Mouse (Mus musculus) fibroblast of lung, adult 2 months (primary cell): Measurements from ENCODE around the gene Rb1.

Source experiments
- DNase-seq: peaks from one replicate; pipeline ENCODE4 v3.0.0-alpha.2; 2011; ENCODE audit warnings: low read depth

Rb1 gene

DNA sequence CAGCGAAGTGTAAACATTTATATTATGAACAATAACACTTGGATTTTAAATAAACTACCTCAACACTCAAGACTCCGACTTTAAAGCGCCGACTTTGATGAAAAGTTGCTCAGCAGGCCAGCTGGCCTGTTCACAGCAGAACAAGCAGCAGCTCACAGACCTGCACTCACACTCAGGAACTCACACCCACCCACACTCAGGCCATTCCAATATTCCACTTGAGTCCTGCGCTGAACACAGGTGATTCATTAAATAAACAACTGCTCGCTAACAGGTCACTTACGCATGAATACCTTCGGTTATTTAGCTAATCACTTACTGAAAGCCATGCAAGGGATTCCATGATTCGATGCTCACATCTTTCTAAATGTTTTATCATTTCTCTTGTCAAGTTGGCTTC is 63.4 kb downstream of the Rb1 start:
- no peak for DNase-seq

GRCm38 (mm10) chr14:73258181-73258580 is 67.4 kb downstream of the Rb1 start:
- DNase-seq: no peak

DNA sequence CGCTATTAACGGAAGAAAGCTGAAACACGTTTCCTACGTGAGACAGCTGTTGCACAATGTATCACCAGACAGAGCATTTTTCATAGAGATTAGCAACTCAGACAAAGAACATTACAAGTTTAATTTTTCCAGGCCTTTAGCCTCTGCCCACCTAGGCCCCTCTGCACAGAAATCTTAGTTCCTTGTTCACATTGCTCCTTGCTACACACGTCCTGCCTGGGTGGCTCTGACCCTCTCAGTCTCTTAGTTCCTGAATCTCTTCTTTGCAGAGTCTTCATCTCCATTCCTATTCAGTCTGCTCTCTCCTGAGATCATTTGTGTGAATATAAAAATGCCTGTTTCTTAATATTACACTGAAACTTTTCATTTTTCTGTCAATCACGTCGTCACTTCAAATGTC is 68.3 kb downstream of the Rb1 start:
- no peak for DNase-seq

DNA sequence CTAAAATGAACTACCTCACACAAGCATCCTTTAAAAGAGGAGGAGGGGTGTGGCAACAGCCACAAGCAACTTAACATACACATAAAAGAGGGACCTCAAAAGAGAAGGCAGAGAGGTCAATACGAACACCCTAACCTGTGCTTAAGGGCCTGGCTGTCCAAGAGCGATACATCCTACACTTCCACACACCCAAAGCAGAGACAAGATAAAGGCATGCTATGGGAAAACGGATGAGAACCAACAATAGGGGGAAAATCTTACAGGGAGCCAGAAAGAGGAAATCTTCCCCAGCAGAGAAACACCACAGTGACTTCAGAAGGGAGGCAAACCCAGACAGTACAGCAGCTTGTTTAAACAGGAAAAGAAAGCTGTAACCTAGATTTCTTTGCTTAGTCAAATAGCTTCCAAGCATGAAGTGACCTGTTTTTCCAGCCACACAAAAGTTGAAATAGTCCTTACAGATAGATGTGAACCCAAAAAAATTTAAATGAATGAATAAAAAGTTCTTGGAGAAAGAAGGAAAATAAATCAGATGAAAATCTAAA is 70.1 kb downstream of the Rb1 start:
- DNase-seq: no peak

DNA sequence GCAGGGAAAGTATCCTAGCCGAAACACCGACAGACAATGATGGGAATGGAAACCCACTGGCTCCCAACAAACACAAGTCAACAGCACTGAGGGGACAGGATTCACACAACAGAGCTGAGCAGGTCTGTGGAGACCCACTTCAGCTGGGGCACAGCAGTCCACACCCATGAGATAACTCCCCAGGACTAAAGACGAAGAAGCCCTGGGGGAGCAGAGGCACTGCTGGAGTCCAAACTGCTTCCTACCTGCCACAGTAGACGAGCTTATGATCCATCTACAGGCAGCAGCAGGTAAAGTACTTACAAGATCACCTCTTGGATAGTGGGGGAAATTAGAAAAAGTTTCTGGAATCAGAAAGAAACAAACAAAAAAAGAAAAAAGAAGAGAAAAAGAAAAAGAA is 71.2 kb downstream of the Rb1 start:
- no peak for DNase-seq

GRCm38 (mm10) chr14:73253453-73254251 is 72.0 kb downstream of the Rb1 start:
- DNase-seq: no peak

DNA sequence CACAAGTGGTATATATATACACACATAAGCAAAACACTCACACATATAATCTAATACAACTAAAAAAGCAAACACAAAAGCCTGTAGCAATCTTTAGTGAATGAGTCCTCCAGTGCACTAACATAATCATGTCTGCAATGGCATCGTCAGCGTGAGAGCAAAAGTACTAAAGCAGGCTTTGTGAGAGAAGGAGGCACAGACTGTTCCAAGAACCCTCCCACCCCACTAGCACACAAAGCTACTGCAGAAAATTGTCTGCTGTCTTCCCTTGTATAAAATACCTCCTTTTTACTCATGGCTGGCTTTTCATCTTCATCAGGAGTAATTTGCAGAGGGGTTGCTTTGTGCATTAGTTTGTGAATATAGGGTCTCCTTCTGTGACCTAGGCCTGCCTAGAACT is 73.3 kb downstream of the Rb1 start:
- no peak for DNase-seq

GRCm38 (mm10) chr14:73250056-73250455 is 75.6 kb downstream of the Rb1 start:
- DNase-seq: no peak

DNA sequence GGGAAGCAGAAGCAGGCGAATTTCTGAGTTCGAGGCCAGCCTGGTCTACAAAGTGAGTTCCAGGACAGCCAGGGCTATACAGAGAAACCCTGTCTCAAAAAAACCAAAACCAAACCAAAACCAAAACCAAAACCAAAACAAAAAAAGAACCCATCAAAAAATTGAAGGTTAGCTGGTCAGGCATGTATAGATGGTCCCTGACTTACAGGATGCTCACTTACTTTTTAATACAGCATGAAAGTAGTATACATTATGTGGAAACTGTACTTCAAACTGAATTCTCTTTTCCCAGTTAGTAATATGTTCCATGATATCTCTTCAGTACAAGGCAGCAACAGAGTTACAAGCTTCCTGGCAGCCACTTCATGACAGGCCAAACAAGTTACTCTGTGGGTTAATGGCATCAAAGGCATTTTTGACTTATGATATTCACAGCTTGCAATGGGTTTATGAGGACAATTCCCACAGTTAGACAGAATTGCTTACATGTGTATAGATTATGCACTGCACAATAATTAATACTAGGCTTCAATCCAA is 81.5 kb downstream of the Rb1 start:
- DNase-seq: no peak

- DNase-seq: no peak
Observed at GRCm38 (mm10) chr14:73239857-73240256, 85.8 kb downstream of the Rb1 start.

DNA sequence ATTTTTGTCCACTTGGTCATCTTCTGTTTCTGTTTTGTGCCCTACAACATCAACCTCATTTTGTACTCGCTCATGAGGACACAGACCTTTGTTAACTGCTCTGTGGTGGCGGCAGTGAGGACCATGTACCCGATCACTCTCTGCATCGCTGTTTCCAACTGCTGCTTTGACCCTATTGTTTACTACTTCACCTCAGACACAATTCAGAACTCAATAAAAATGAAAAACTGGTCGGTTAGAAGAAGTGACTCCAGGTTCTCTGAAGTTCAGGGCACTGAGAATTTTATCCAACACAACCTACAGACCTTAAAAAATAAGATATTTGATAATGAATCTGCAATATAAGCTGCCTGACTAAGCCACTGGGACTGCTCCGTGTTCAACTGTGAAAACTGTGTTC is 86.3 kb downstream of the Rb1 start:
- no peak for DNase-seq

GRCm38 (mm10) chr14:73238498-73239250 is 86.9 kb downstream of the Rb1 start:
- DNase-seq: no peak

DNA sequence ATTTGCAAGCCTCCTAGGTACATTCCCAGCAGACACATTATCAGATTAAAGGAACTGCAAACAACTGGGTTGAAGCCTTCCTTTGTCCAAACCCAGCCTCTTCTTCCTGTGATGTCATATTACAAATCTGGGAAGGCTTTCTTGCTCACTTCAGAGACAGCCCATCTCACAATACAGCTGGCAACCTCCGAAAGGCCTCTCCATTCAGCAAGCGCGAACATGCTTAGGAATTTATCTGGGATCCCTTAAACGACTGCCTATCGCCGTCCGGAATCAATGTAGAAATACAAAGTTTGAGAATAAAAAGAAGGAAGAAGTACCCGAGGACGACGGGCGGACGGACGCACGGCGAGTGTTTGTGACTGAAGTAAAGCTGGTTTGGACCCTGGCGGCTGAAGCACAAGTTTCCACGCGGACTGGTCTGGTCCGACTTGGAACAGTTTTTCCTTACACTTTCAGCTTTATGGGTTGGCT is 87.7 kb downstream of the Rb1 start, which contains the start of gene Lpar6:
TSS of gene Lpar6 (plus strand) at position 48 of the 474 bp plus-strand sequence.
- DNase-seq: peak; percentile 55

DNA sequence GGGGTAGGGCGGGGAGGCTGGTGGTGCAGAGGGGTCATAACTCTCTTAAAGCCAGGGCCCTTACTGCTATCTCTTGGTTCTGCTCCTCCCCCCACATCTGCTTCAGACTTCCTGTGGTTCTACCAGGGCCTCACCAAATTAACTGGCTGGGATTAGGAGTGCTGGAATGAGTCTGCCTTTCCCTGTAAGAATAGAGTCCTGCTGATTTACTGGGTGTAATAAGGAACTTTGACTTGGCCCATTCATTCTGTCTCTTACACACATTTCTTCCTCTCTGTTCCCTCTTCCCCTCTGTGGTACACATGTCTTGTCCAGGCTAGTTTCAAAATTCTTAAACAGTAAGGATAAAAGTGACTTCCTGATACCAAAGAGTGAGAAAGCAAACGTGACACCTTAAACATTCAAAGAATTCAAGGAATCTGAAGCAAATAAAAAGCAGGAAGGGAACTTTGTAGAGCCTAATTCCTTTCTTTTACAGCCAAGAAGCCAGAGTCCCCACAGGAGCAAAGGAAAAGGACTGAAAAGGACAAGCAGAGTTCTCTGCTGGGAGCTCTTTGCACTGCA is 91.1 kb downstream of the Rb1 start:
- DNase-seq: no peak

- no peak for DNase-seq
Observed at GRCm38 (mm10) chr14:73231286-73231982, 94.2 kb downstream of the Rb1 start.

GRCm38 (mm10) chr14:73226849-73227248 is 98.8 kb downstream of the Rb1 start:
- DNase-seq: no peak

- DNase-seq: no peak
Observed at GRCm38 (mm10) chr14:73226346-73226745, 99.3 kb downstream of the Rb1 start.

DNA sequence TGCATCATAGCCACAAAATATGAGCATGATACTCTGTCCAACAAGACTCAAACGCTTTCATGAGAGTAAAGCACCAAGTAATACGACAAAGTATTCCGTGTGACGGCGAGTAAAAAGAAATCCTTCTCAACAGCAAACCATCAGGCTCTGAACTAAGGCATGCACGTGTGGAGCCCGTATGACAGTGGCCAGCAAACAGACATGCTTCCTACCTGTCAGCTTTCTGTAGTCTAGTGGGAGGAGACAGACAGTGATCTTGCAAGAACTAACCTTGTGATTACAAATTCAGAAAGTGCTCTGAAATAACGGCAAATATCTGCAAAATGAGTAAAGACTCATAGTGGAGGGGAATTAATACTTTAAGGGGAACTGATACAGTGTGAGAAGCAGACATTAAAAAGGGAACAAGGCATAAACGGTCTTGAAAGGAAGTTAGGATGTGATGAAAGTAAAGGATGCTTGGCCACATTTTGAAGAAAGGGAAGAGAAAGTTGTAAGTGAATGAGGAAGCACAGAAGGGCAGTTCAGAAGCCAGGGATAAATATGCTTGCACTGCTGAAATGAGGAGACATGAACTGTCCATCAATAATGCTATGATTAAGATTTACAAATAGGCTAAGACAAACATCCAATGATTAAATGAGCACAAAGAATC is 103.2 kb downstream of the Rb1 start:
- DNase-seq: no peak

DNA sequence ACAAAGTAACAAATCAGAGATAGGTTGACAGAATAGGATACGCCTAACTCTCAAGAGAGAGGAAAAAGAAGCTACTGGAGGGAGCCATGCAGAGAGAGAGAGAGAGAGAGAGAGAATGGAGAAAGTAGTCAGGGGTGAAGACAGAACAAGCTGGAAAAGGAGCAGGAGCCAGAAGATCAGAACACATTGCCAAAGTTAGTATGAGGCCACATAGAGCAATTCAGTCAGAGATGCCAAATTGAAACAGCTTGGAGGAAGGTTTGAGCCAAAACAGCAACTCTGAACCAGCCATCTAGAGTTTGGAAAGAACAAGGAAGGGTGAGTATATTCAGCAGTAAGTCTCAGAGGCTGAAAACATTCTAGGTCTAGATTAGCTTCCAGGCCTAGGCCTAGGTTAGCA is 108.6 kb downstream of the Rb1 start:
- no peak for DNase-seq

- DNase-seq: no peak
Observed at GRCm38 (mm10) chr14:73211477-73211876, 114.1 kb downstream of the Rb1 start.

DNA sequence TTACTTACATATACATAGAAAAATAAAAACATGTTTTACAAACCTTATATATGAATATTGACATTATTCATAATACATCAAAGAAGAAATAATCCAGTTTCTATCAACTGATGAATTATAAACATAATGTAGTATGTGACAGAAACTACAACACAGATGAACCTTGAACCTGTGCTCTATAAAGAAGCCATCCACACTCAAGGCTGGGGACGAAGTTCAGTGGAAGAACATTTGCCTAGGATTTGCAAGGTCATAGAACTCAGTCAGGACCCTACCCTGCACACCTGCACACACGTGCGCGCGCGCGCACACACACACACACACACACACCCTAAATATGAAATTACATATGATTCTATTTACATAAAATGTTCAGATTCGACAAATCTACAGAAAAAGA is 115.4 kb downstream of the Rb1 start:
- DNase-seq: no peak
